Mouse (Mus musculus) left cerebral cortex, adult 2 months (tissue): ENCODE measurements around the gene Jmjd6. TPM values are rescaled to one million over a fixed set of nuclear protein-coding genes. Genes with fewer than 3 reads are reported as not detected.

ENCODE experiments used
- DNase-seq, 2 experiments: peaks; one replicate each; pipeline ENCODE4 v3.0.0; 2021 to 2022; ENCODE audit warnings: low spot score in 2 of 2, mixed read lengths in 1 of 2; ENCODE audit errors: extremely low spot score in 1 of 2
- H3K27ac ChIP-seq: fragments of 200-600 bp; 2 replicates; pipeline ENCODE4 v1.8.1; 2022
- H3K4me3 ChIP-seq: fragments of 200-600 bp; 2 replicates; pipeline ENCODE4 v1.8.1; 2022
- CTCF ChIP-seq: fragments of 200-600 bp; IDR thresholded peaks from 2 replicates; pipeline ENCODE4 v1.8.1; 2022; ENCODE audit warnings: antibody characterized with exemption, mild to moderate bottlenecking, moderate library complexity
- intact Hi-C: fragments of 180-260 bp; cut with DNase I; formaldehyde crosslinking; loops from one replicate; pipeline ENCODE4 v1.15.1; 2025
- total RNA-seq, 2 experiments: library from RNA; stranded (reverse); gene quantifications; 2 replicates each; pipeline ENCODE4 v1.2.3; 2021

The Jmjd6 gene
- total RNA-seq, 2 experiments from 2014 or later: 29.7 to 35.9 TPM

GRCm38 (mm10) chr11:116819932-116820593, 23.2 kb downstream of the Jmjd6 start:
- Histone ChIP-seq H3K27ac (no peak overlapping the region), H3K4me3 (no peak overlapping the region)
- TF ChIP-seq CTCF: no peak
- intact Hi-C loops: no loop called here
- DNase-seq: no peak

- intact Hi-C loops: no loop called here
- Histone ChIP-seq H3K27ac (no peak overlapping the region), H3K4me3 (no peak overlapping the region)
- DNase-seq: no peak
- no peak for TF ChIP-seq CTCF
Measured at GRCm38 (mm10) chr11:116818722-116819121, 24.5 kb downstream of the Jmjd6 start.

- no peak for DNase-seq
- Histone ChIP-seq H3K4me3 (no peak overlapping the region), H3K27ac (no peak overlapping the region)
- no peak for TF ChIP-seq CTCF
- intact Hi-C loops: no loop called here
Measured at GRCm38 (mm10) chr11:116817567-116817966, 25.7 kb downstream of the Jmjd6 start.

- Histone ChIP-seq H3K4me3 (no peak overlapping the region), H3K27ac (no peak overlapping the region)
- TF ChIP-seq CTCF: no peak
- intact Hi-C loops: no loop called here
- no peak for DNase-seq
Measured at GRCm38 (mm10) chr11:116816769-116817168, 26.5 kb downstream of the Jmjd6 start.

GRCm38 (mm10) chr11:116814884-116815415, 28.3 kb downstream of the Jmjd6 start:
- Histone ChIP-seq H3K27ac (peak overlapping the region; percentile 64), H3K4me3 (no peak overlapping the region)
- intact Hi-C loops: loop anchor here (5.0 kb wide), 1 partner anchor 228 kb away; the partner anchor contains the start of gene Aanat
- no peak for DNase-seq
- no peak for TF ChIP-seq CTCF

- TF ChIP-seq CTCF: no peak
- no peak for DNase-seq
- Histone ChIP-seq H3K4me3 (no peak overlapping the region), H3K27ac (peak overlapping the region; percentile 64)
- intact Hi-C loops: loop anchor here (5.0 kb wide), 1 partner anchor 227 kb away; the partner anchor contains the start of gene Aanat
Measured at GRCm38 (mm10) chr11:116814076-116814883, 29.0 kb downstream of the Jmjd6 start.

- intact Hi-C loops: loop anchor here (5.0 kb wide), 1 partner anchor 226 kb away; the partner anchor contains the start of gene Aanat
- TF ChIP-seq CTCF: no peak
- peak overlapping the region; percentile 64 for H3K27ac ChIP-seq
- no peak for DNase-seq
- H3K4me3 ChIP-seq: no peak overlapping the region
Measured at GRCm38 (mm10) chr11:116813610-116814009, 29.6 kb downstream of the Jmjd6 start.

GRCm38 (mm10) chr11:116812793-116813529, 30.3 kb downstream of the Jmjd6 start:
- intact Hi-C loops: loop anchor here (5.0 kb wide), 1 partner anchor 226 kb away; the partner anchor contains the start of gene Aanat
- H3K27ac ChIP-seq: no peak overlapping the region
- TF ChIP-seq CTCF: no peak
- H3K4me3 ChIP-seq: no peak overlapping the region
- no peak for DNase-seq

- peak; percentile 14; the same call in 1 of the 2 replicates for TF ChIP-seq CTCF
- peak overlapping the region; percentile 43 for H3K4me3 ChIP-seq
- intact Hi-C loops: loop anchor here (5.0 kb wide), 1 partner anchor 224 kb away; the partner anchor contains the start of gene Aanat
- peak overlapping the region; percentile 84 for H3K27ac ChIP-seq
- peak; percentile 75 to 79 for DNase-seq
Measured at GRCm38 (mm10) chr11:116810983-116811901, 32.0 kb downstream of the Jmjd6 start.

- no peak for TF ChIP-seq CTCF
- Histone ChIP-seq H3K4me3 (no peak overlapping the region), H3K27ac (peak overlapping the region; percentile 84)
- intact Hi-C loops: loop anchor here (5.0 kb wide), 1 partner anchor 223 kb away; the partner anchor contains the start of gene Aanat
- no peak for DNase-seq
Measured at GRCm38 (mm10) chr11:116810528-116810927, 32.7 kb downstream of the Jmjd6 start.
